Mouse (Mus musculus): ENCODE results near the gene Crlf1. TPM values are rescaled to one million over a fixed set of nuclear protein-coding genes. Genes with fewer than 3 reads are reported as not detected.

Gene Crlf1
- polyA plus RNA-seq, 1 experiment from 2014 or later, result 21.1 TPM

DNA sequence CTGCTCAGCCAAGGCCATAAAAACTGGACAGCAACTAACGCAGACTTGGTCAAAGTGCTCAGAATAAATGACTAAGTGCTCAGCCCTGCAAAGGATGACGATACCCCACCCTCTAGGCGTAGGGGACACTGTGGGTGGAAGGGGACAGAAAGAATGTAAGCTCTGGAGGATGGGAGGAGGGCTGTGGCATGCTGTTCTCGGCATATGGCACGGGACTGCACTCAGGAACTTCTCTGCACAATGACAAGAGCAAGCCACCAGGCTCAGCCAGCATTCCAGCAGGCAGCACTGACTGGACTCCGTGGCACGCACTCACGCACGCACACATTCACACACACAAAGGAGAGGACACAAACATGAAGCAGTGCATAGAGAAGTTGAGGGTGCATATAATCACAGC, 32.4 kb upstream of the Crlf1 start:
- Histone ChIP-seq H3K9ac (no peak overlapping the region), H3K27me3 (no peaks in the 10 kb centered on the region), H3K9me3 (replicated peaks) (no peaks in the 10 kb centered on the region), H3K36me3 (0 out of 2 replicates have a peak, but pooled peaks cover under 1% of the 10 kb centered on the region), H3K27ac (no peak overlapping the region), H3K4me2 (no peak overlapping the region), H3K4me3 (replicated peaks) (no peak overlapping the region), H3K4me1 (no peaks in the 10 kb centered on the region)
- ATAC-seq (replicated peaks; ENCODE audit: low FRiP score), result no peak
- 80% methylated on average over 9 of the region's 9 CpGs for WGBS

DNA sequence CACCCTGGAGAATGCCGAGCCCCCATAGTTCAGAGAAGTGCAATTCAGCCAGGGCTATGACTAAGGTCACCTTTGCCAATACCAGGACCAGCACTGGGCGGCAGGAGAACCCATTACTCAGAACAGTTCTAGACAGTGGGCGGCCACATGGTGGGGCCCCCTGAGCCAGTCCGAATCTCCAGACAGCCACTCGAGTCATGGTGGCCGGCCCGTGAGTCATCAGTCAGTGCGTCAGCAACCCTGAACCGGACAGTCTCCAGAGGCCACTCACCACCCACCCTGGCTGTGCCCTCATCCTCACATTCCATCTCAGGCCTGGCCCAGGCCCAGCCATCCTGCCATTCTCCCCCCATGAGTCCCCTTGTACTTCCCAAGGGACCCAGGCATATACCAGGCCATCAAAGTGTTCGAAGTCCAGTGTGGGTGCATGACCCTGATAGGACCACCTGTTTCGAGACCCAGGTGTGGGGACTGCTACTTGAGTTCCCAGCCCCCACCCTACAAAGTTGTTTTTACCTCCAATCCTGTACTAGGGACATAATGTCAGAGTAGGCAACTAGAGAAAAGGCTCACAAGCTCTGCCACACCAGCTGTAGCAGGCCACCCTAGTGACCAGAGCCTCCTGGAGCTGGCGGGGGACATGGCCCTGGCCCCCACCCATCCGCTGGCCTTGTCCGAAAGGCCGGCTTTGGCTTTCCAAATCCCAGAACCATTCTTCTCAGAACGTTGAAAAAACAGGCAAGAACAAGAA, 31.0 kb upstream of the Crlf1 start:
- no peaks in the 10 kb centered on the region for H3K27me3 ChIP-seq
- H3K9me3 ChIP-seq (replicated peaks), result no peaks in the 10 kb centered on the region
- peaks cover 11% of the 10 kb centered on the region for H3K4me1 ChIP-seq
- no peak for ATAC-seq (replicated peaks; ENCODE audit: low FRiP score)
- no peak overlapping the region for H3K27ac ChIP-seq
- no peak overlapping the region for H3K9ac ChIP-seq
- no peak overlapping the region for H3K4me2 ChIP-seq
- H3K36me3 ChIP-seq, result 0 out of 2 replicates have a peak, but pooled peaks cover 7% of the 10 kb centered on the region
- no peak overlapping the region for H3K4me3 ChIP-seq (replicated peaks)
- 85% methylated on average over 16 of the region's 16 CpGs for WGBS

DNA sequence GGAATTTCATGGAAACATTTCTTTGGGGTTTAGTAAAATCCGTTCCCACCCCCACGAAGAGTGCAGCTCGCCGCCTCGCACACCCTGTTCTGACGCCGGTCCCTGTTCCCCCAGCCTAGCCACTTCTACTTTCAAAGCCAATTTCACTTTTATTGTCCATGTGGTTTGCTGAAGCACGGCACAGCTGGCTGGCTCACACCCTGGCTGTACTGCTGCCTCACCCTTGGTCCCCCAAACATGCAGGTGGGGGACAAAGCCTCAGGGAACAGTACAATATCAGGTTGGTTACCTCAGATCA, 30.5 kb upstream of the Crlf1 start:
- 73% methylated on average over 8 of the region's 8 CpGs for WGBS
- H3K27ac ChIP-seq, result no peak overlapping the region
- H3K4me3 ChIP-seq (replicated peaks), result no peak overlapping the region
- H3K9me3 ChIP-seq (replicated peaks), result no peaks in the 10 kb centered on the region
- peaks cover 16% of the 10 kb centered on the region for H3K4me1 ChIP-seq
- H3K9ac ChIP-seq, result no peak overlapping the region
- no peak for ATAC-seq (replicated peaks; ENCODE audit: low FRiP score)
- no peak overlapping the region for H3K4me2 ChIP-seq
- no peaks in the 10 kb centered on the region for H3K27me3 ChIP-seq
- 0 out of 2 replicates have a peak, but pooled peaks cover 7% of the 10 kb centered on the region for H3K36me3 ChIP-seq

DNA sequence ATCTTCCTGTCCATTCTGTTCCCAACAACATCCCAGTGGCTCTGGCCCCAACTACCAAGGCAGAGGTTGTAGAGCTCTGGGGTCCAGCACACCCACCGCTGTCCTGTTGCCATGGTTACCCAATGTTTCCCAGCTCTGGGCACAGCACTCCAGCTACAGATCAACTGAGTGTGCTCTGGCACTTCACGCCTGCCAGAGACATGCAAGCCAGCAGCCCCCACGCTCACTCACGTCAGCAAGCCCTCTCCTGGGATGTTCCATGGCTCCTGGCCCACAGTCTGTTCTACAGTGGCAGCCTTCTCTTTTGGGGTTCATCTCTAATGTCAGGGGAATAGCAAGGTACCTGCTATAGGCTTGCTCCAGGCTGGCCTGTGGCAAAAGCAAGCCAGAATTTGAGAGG, 29.7 kb upstream of the Crlf1 start:
- Histone ChIP-seq H3K4me3 (replicated peaks) (no peak overlapping the region), H3K4me1 (peaks cover 22% of the 10 kb centered on the region), H3K9ac (no peak overlapping the region), H3K27ac (no peak overlapping the region), H3K27me3 (no peaks in the 10 kb centered on the region), H3K4me2 (no peak overlapping the region), H3K36me3 (0 out of 2 replicates have a peak, but pooled peaks cover 7% of the 10 kb centered on the region), H3K9me3 (replicated peaks) (no peaks in the 10 kb centered on the region)
- ATAC-seq (replicated peaks; ENCODE audit: low FRiP score), result no peak
- 81% methylated on average over 4 of the region's 4 CpGs for WGBS

DNA sequence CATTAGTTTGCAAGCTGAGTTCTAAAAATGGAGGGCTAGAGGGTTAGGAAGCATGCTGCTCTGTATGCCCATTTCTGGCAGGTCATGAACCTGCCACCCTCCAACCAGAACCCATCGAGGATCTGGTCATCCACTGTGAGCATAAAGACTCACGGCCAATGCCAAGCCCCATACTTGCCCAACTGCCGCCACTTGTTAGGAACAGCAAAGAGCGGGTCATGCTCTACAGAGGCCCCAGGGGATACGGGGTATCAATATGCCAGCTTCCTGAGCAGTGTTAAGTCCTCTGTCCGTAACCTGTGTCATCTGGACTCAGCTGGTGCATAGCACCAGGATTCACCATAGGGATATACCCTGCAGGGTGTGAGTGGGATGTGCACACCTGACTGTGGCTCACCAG, 28.8 kb upstream of the Crlf1 start:
- Histone ChIP-seq H3K4me2 (no peak overlapping the region), H3K27me3 (no peaks in the 10 kb centered on the region), H3K9ac (no peak overlapping the region), H3K27ac (no peak overlapping the region), H3K9me3 (replicated peaks) (no peaks in the 10 kb centered on the region), H3K4me3 (replicated peaks) (no peak overlapping the region), H3K36me3 (0 out of 2 replicates have a peak, but pooled peaks cover 7% of the 10 kb centered on the region), H3K4me1 (peaks cover 22% of the 10 kb centered on the region)
- WGBS, result 93% methylated on average over 6 of the region's 6 CpGs
- ATAC-seq (replicated peaks; ENCODE audit: low FRiP score), result no peak

DNA sequence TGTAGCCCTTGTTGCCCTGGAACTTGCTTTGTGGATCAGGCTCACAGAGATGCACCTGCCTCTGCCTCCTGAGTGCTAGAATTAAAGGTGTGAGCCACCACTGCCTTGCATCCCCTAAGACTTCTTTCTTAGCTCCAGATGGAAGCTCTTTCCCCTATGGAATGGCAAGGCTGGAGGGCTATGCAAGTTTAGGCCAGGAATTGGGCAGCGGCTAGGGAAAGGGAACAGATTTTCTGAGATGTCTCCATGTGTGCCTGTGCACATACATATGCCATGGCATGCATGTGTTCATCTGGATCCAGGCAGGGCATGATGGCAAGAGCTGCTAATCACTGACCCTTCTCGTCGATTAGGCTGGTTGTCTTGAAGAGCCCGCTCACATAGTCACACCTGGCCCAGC, 27.3 kb upstream of the Crlf1 start:
- no peak for ATAC-seq (replicated peaks; ENCODE audit: low FRiP score)
- H3K4me3 ChIP-seq (replicated peaks), result no peak overlapping the region
- no peaks in the 10 kb centered on the region for H3K27me3 ChIP-seq
- H3K9ac ChIP-seq, result no peak overlapping the region
- peaks cover 30% of the 10 kb centered on the region for H3K4me1 ChIP-seq
- WGBS, result 96% methylated on average over 4 of the region's 4 CpGs
- 0 out of 2 replicates have a peak, but pooled peaks cover 9% of the 10 kb centered on the region for H3K36me3 ChIP-seq
- no peak overlapping the region for H3K4me2 ChIP-seq
- no peaks in the 10 kb centered on the region for H3K9me3 ChIP-seq (replicated peaks)
- no peak overlapping the region for H3K27ac ChIP-seq

DNA sequence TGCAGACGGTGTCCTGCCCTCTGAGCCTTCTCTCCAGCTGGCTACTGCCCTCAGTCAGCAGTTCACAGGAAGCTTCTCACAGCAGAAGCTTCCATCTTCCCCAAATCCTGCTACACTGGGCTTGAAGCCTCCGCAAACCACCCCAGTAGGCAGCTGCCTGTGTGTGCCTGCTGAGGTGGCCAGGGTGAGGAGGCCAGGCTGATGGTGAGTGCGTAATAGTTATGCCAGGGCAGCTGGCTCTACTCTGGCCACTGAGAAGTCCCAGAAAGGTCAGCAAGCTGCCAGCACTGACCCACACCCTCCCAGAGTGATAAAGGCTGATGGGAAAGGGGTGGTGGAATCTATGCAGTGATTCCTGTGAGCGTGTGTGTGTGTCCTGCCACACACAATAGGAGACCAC, 26.7 kb upstream of the Crlf1 start:
- no peak overlapping the region for H3K4me3 ChIP-seq (replicated peaks)
- H3K9me3 ChIP-seq (replicated peaks), result no peaks in the 10 kb centered on the region
- H3K4me1 ChIP-seq, result peaks cover 30% of the 10 kb centered on the region
- 80% methylated on average over 4 of the region's 4 CpGs for WGBS
- H3K9ac ChIP-seq, result no peak overlapping the region
- H3K36me3 ChIP-seq, result 0 out of 2 replicates have a peak, but pooled peaks cover 9% of the 10 kb centered on the region
- H3K27ac ChIP-seq, result no peak overlapping the region
- H3K27me3 ChIP-seq, result no peaks in the 10 kb centered on the region
- ATAC-seq (replicated peaks; ENCODE audit: low FRiP score), result no peak
- H3K4me2 ChIP-seq, result no peak overlapping the region

DNA sequence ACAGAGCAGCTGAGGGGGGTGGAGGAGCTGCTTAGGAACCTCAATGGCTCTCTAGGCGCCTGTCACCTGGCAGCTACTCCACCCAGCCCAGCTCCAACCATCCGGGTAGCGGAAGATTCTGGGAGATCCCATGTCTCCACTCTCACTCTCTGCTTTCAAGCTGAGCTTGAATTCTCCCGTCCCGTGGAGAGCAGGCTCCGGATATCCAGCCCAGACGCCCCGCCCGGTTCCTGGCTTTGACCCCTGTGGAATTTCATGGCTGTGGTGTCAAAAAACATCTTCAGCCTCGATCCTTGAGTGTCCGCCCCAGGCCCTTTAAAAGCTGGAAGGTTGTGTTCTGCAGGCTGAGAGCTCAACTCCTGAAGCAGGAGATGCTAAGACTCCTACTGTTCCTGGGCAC, 26.2 kb upstream of the Crlf1 start:
- WGBS, result 50% methylated on average over 11 of the region's 11 CpGs
- no peaks in the 10 kb centered on the region for H3K27me3 ChIP-seq
- 0 out of 2 replicates have a peak, but pooled peaks cover 9% of the 10 kb centered on the region for H3K36me3 ChIP-seq
- H3K27ac ChIP-seq, result no peak overlapping the region
- no peak overlapping the region for H3K4me2 ChIP-seq
- H3K9ac ChIP-seq, result no peak overlapping the region
- no peak overlapping the region for H3K4me3 ChIP-seq (replicated peaks)
- no peaks in the 10 kb centered on the region for H3K9me3 ChIP-seq (replicated peaks)
- no peak for ATAC-seq (replicated peaks; ENCODE audit: low FRiP score)
- peaks cover 30% of the 10 kb centered on the region for H3K4me1 ChIP-seq

DNA sequence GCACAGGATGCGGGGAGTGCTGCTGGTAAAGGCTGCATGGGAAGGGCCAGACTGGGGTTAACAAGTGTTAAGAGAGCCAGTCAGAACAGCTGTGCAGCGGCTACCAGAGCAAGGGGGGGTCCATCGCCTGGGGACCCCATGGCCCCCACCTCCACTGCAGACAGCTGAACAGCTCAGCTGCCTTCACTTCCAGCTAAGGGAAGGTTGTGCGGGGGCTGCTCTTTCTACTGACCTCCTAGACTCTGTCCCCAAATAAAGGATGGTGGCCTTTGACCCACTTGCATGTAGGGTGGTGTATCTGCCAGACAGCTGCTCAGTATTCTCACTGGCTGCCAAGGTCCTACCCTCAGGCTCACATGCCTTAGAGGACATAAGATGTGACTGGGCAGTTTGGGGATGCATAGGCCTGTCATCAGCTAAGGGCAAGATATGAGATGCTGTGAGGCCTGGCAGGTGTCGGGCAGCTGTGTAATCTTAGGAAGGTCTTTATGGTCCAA, 25.7 kb upstream of the Crlf1 start:
- WGBS, result 49% methylated on average over 5 of the region's 5 CpGs
- Histone ChIP-seq H3K27ac (no peak overlapping the region), H3K36me3 (0 out of 2 replicates have a peak, but pooled peaks cover 9% of the 10 kb centered on the region), H3K4me3 (replicated peaks) (no peak overlapping the region), H3K27me3 (no peaks in the 10 kb centered on the region), H3K4me2 (no peak overlapping the region), H3K9ac (no peak overlapping the region), H3K4me1 (peaks cover 30% of the 10 kb centered on the region), H3K9me3 (replicated peaks) (no peaks in the 10 kb centered on the region)
- ATAC-seq (replicated peaks; ENCODE audit: low FRiP score), result no peak

DNA sequence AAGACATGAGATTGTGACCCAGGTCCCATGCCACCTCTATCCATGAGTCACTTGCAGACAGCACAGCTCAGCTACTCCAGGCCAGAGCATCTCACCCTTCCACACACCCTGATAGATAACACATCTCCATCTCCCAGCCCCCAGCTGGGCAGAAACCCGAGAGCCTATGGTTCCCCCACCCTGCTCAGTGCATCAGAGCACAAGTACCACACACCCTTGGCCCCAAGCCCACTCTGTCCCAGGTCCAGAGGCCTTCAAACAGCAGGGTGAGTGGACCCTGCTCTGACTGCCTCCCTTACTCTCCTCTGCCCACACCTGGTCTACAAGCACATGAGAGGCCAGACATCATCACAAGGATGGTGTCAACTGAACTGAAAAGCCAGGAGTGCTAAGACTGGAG, 25.1 kb upstream of the Crlf1 start:
- peaks cover 30% of the 10 kb centered on the region for H3K4me1 ChIP-seq
- H3K27ac ChIP-seq, result no peak overlapping the region
- no peak overlapping the region for H3K4me2 ChIP-seq
- no peaks in the 10 kb centered on the region for H3K9me3 ChIP-seq (replicated peaks)
- ATAC-seq (replicated peaks; ENCODE audit: low FRiP score), result no peak
- WGBS, result 44% methylated on average over 1 of the region's 1 CpGs
- no peaks in the 10 kb centered on the region for H3K27me3 ChIP-seq
- H3K4me3 ChIP-seq (replicated peaks), result no peak overlapping the region
- H3K9ac ChIP-seq, result no peak overlapping the region
- 0 out of 2 replicates have a peak, but pooled peaks cover 9% of the 10 kb centered on the region for H3K36me3 ChIP-seq

DNA sequence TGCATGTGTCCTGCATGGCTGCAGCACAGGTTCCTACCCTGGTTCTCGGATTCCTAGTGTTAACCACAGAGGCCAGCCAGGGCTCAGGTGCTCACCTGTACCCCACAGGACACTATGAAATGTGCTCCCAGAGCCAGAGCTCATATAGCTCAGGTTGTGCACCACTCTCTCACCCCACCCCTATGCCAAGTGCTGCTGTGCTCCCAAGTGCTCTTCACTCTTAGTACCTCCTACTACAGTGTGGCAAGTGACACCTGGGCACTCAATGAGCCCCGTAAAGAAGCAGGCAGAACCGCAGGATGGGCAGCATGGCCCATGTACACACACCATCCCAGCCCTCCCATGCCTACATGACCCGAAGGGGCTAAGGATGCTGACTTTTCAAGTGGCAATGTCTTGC, 24.2 kb upstream of the Crlf1 start:
- no peaks in the 10 kb centered on the region for H3K9me3 ChIP-seq (replicated peaks)
- no peaks in the 10 kb centered on the region for H3K27me3 ChIP-seq
- H3K4me3 ChIP-seq (replicated peaks), result no peak overlapping the region
- peaks cover 30% of the 10 kb centered on the region for H3K4me1 ChIP-seq
- no peak overlapping the region for H3K4me2 ChIP-seq
- H3K9ac ChIP-seq, result no peak overlapping the region
- no peak overlapping the region for H3K27ac ChIP-seq
- 0 out of 2 replicates have a peak, but pooled peaks cover 9% of the 10 kb centered on the region for H3K36me3 ChIP-seq
- no peak for ATAC-seq (replicated peaks; ENCODE audit: low FRiP score)
- 83% methylated on average over 4 of the region's 4 CpGs for WGBS

DNA sequence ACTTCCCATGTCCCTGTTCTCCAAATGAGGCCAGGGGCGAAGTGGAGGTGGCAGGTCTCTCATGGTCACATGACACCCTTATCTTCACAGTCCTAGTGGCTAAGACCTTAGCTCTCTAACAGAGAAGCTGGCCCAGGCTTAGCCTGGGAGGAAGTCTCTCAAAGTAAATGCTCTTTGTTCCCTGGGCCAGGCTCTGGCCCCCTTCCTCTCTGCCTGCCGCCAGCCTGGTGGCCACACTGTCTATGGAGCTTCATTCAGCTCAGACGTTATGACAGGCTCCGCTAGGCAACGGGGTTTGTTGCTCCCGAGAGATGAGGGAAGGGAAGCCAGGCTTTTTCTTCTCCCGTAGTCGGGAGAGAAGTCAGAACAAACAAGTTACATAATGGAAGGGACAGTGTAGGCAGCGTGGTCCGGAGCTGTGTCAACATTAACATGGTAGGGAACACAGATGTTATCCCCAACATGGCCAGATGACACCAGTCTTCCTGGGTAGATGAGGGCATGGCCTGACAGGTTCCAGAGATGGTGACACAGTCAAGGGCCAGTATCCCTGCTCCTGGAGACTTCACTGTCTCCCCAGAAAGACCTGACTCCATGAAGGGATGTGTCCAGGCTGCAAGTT, 23.6 kb upstream of the Crlf1 start:
- no peak overlapping the region for H3K27ac ChIP-seq
- H3K4me3 ChIP-seq (replicated peaks), result no peak overlapping the region
- no peak for ATAC-seq (replicated peaks; ENCODE audit: low FRiP score)
- peaks cover 30% of the 10 kb centered on the region for H3K4me1 ChIP-seq
- 52% methylated on average over 10 of the region's 10 CpGs for WGBS
- no peak overlapping the region for H3K9ac ChIP-seq
- no peaks in the 10 kb centered on the region for H3K9me3 ChIP-seq (replicated peaks)
- H3K27me3 ChIP-seq, result no peaks in the 10 kb centered on the region
- H3K4me2 ChIP-seq, result no peak overlapping the region
- H3K36me3 ChIP-seq, result 0 out of 2 replicates have a peak, but pooled peaks cover 9% of the 10 kb centered on the region

Data from kidney, embryonic 15.5 days (tissue).